Mouse (Mus musculus): ENCODE results near the gene Cpped1. TPM values are rescaled to one million over a fixed set of nuclear protein-coding genes. Genes with fewer than 3 reads are reported as not detected.

Cpped1 gene
- polyA plus RNA-seq, 1 experiment from 2014 or later, result 32.2 TPM

GRCm38 (mm10) chr16:11784354-11784753 lies 124.9 kb downstream of the Cpped1 start:
- H3K9me3 ChIP-seq (ENCODE audit: low read length), result no peaks in the 10 kb centered on the region
- H3K36me3 ChIP-seq (ENCODE audit: insufficient read depth, low read length), result no peaks in the 10 kb centered on the region
- no peak overlapping the region for H3K4me2 ChIP-seq (replicated peaks; ENCODE audit: low read depth, low read length)
- ATAC-seq (ENCODE audit: low FRiP score, low TSS enrichment), result no peak
- H3K27me3 ChIP-seq (ENCODE audit: insufficient read depth, low read length), result no peaks in the 10 kb centered on the region
- H3K4me1 ChIP-seq (ENCODE audit: insufficient read depth, low read length), result no peaks in the 10 kb centered on the region
- H3K4me3 ChIP-seq (ENCODE audit: low read length), result no peak overlapping the region
- 67% methylated on average over 4 of the region's 4 CpGs for WGBS
- no peak overlapping the region for H3K9ac ChIP-seq (replicated peaks; ENCODE audit: low read length)
- no peak overlapping the region for H3K27ac ChIP-seq (ENCODE audit: low read length)

GRCm38 (mm10) chr16:11783337-11783736 lies 125.9 kb downstream of the Cpped1 start:
- no peak overlapping the region for H3K9ac ChIP-seq (replicated peaks; ENCODE audit: low read length)
- H3K4me1 ChIP-seq (ENCODE audit: insufficient read depth, low read length), result no peaks in the 10 kb centered on the region
- no peaks in the 10 kb centered on the region for H3K9me3 ChIP-seq (ENCODE audit: low read length)
- no peaks in the 10 kb centered on the region for H3K27me3 ChIP-seq (ENCODE audit: insufficient read depth, low read length)
- H3K4me3 ChIP-seq (ENCODE audit: low read length), result no peak overlapping the region
- no peak for ATAC-seq (ENCODE audit: low FRiP score, low TSS enrichment)
- H3K36me3 ChIP-seq (ENCODE audit: insufficient read depth, low read length), result no peaks in the 10 kb centered on the region
- H3K27ac ChIP-seq (ENCODE audit: low read length), result no peak overlapping the region
- no peak overlapping the region for H3K4me2 ChIP-seq (replicated peaks; ENCODE audit: low read depth, low read length)

- H3K4me2 ChIP-seq (replicated peaks; ENCODE audit: low read depth, low read length), result no peak overlapping the region
- no peaks in the 10 kb centered on the region for H3K4me1 ChIP-seq (ENCODE audit: insufficient read depth, low read length)
- ATAC-seq (ENCODE audit: low FRiP score, low TSS enrichment), result no peak
- H3K9me3 ChIP-seq (ENCODE audit: low read length), result no peaks in the 10 kb centered on the region
- no peaks in the 10 kb centered on the region for H3K36me3 ChIP-seq (ENCODE audit: insufficient read depth, low read length)
- no peak overlapping the region for H3K9ac ChIP-seq (replicated peaks; ENCODE audit: low read length)
- 20% methylated on average over 2 of the region's 2 CpGs for WGBS
- H3K27ac ChIP-seq (ENCODE audit: low read length), result no peak overlapping the region
- no peak overlapping the region for H3K4me3 ChIP-seq (ENCODE audit: low read length)
- no peaks in the 10 kb centered on the region for H3K27me3 ChIP-seq (ENCODE audit: insufficient read depth, low read length)
Observed at GRCm38 (mm10) chr16:11782082-11782481, 127.2 kb downstream of the Cpped1 start.

GRCm38 (mm10) chr16:11778715-11779460 lies 130.4 kb downstream of the Cpped1 start:
- no peaks in the 10 kb centered on the region for H3K27me3 ChIP-seq (ENCODE audit: insufficient read depth, low read length)
- 79% methylated on average over 9 of the region's 9 CpGs for WGBS
- ATAC-seq (ENCODE audit: low FRiP score, low TSS enrichment), result no peak
- H3K36me3 ChIP-seq (ENCODE audit: insufficient read depth, low read length), result no peaks in the 10 kb centered on the region
- H3K4me3 ChIP-seq (ENCODE audit: low read length), result no peak overlapping the region
- no peak overlapping the region for H3K27ac ChIP-seq (ENCODE audit: low read length)
- H3K4me1 ChIP-seq (ENCODE audit: insufficient read depth, low read length), result no peaks in the 10 kb centered on the region
- no peak overlapping the region for H3K9ac ChIP-seq (replicated peaks; ENCODE audit: low read length)
- no peaks in the 10 kb centered on the region for H3K9me3 ChIP-seq (ENCODE audit: low read length)
- no peak overlapping the region for H3K4me2 ChIP-seq (replicated peaks; ENCODE audit: low read depth, low read length)

- ATAC-seq (ENCODE audit: low FRiP score, low TSS enrichment), result no peak
- H3K9ac ChIP-seq (replicated peaks; ENCODE audit: low read length), result no peak overlapping the region
- no peak overlapping the region for H3K4me3 ChIP-seq (ENCODE audit: low read length)
- no peaks in the 10 kb centered on the region for H3K36me3 ChIP-seq (ENCODE audit: insufficient read depth, low read length)
- WGBS, result 81% methylated on average over 5 of the region's 5 CpGs
- no peak overlapping the region for H3K27ac ChIP-seq (ENCODE audit: low read length)
- no peaks in the 10 kb centered on the region for H3K27me3 ChIP-seq (ENCODE audit: insufficient read depth, low read length)
- no peaks in the 10 kb centered on the region for H3K9me3 ChIP-seq (ENCODE audit: low read length)
- no peak overlapping the region for H3K4me2 ChIP-seq (replicated peaks; ENCODE audit: low read depth, low read length)
- H3K4me1 ChIP-seq (ENCODE audit: insufficient read depth, low read length), result no peaks in the 10 kb centered on the region
Observed at GRCm38 (mm10) chr16:11778191-11778590, 131.1 kb downstream of the Cpped1 start.

- 70% methylated on average over 3 of the region's 3 CpGs for WGBS
- Histone ChIP-seq H3K4me2 (replicated peaks; ENCODE audit: low read depth, low read length) (no peak overlapping the region), H3K27me3 (ENCODE audit: insufficient read depth, low read length) (no peaks in the 10 kb centered on the region), H3K4me3 (ENCODE audit: low read length) (no peak overlapping the region), H3K9ac (replicated peaks; ENCODE audit: low read length) (no peak overlapping the region), H3K27ac (ENCODE audit: low read length) (no peak overlapping the region), H3K9me3 (ENCODE audit: low read length) (no peaks in the 10 kb centered on the region), H3K4me1 (ENCODE audit: insufficient read depth, low read length) (no peaks in the 10 kb centered on the region), H3K36me3 (ENCODE audit: insufficient read depth, low read length) (no peaks in the 10 kb centered on the region)
- ATAC-seq (ENCODE audit: low FRiP score, low TSS enrichment), result no peak
Observed at GRCm38 (mm10) chr16:11776528-11776927, 132.7 kb downstream of the Cpped1 start.

- no peak overlapping the region for H3K4me3 ChIP-seq (ENCODE audit: low read length)
- H3K36me3 ChIP-seq (ENCODE audit: insufficient read depth, low read length), result no peaks in the 10 kb centered on the region
- no peaks in the 10 kb centered on the region for H3K27me3 ChIP-seq (ENCODE audit: insufficient read depth, low read length)
- no peak overlapping the region for H3K4me2 ChIP-seq (replicated peaks; ENCODE audit: low read depth, low read length)
- no peak overlapping the region for H3K27ac ChIP-seq (ENCODE audit: low read length)
- ATAC-seq (ENCODE audit: low FRiP score, low TSS enrichment), result no peak
- peaks cover 7% of the 10 kb centered on the region for H3K9me3 ChIP-seq (ENCODE audit: low read length)
- H3K9ac ChIP-seq (replicated peaks; ENCODE audit: low read length), result no peak overlapping the region
- WGBS, result 76% methylated on average over 1 of the region's 1 CpGs
- no peaks in the 10 kb centered on the region for H3K4me1 ChIP-seq (ENCODE audit: insufficient read depth, low read length)
Observed at GRCm38 (mm10) chr16:11774321-11774720, 134.9 kb downstream of the Cpped1 start.

GRCm38 (mm10) chr16:11772318-11772717 lies 136.9 kb downstream of the Cpped1 start:
- WGBS, result 46% methylated on average over 2 of the region's 2 CpGs
- H3K9ac ChIP-seq (replicated peaks; ENCODE audit: low read length), result no peak overlapping the region

GRCm38 (mm10) chr16:11757951-11758350 lies 151.3 kb downstream of the Cpped1 start:
- no peaks in the 10 kb centered on the region for H3K36me3 ChIP-seq (ENCODE audit: insufficient read depth, low read length)
- no peak overlapping the region for H3K27ac ChIP-seq (ENCODE audit: low read length)
- ATAC-seq (ENCODE audit: low FRiP score, low TSS enrichment), result no peak
- no peaks in the 10 kb centered on the region for H3K9me3 ChIP-seq (ENCODE audit: low read length)
- H3K9ac ChIP-seq (replicated peaks; ENCODE audit: low read length), result no peak overlapping the region
- no peaks in the 10 kb centered on the region for H3K4me1 ChIP-seq (ENCODE audit: insufficient read depth, low read length)
- no peak overlapping the region for H3K4me2 ChIP-seq (replicated peaks; ENCODE audit: low read depth, low read length)
- H3K27me3 ChIP-seq (ENCODE audit: insufficient read depth, low read length), result no peaks in the 10 kb centered on the region
- H3K4me3 ChIP-seq (ENCODE audit: low read length), result no peak overlapping the region
- 84% methylated on average over 7 of the region's 7 CpGs for WGBS

More at GRCm38 (mm10) chr16:11772318-11772717, 136.9 kb downstream of the Cpped1 start:
- no peak overlapping the region for H3K27ac ChIP-seq (ENCODE audit: low read length)
- no peaks in the 10 kb centered on the region for H3K36me3 ChIP-seq (ENCODE audit: insufficient read depth, low read length)
- no peaks in the 10 kb centered on the region for H3K27me3 ChIP-seq (ENCODE audit: insufficient read depth, low read length)
- H3K4me3 ChIP-seq (ENCODE audit: low read length), result no peak overlapping the region
- H3K4me1 ChIP-seq (ENCODE audit: insufficient read depth, low read length), result no peaks in the 10 kb centered on the region
- peaks cover 11% of the 10 kb centered on the region for H3K9me3 ChIP-seq (ENCODE audit: low read length)
- ATAC-seq (ENCODE audit: low FRiP score, low TSS enrichment), result no peak
- H3K4me2 ChIP-seq (replicated peaks; ENCODE audit: low read depth, low read length), result no peak overlapping the region

GRCm38 (mm10) chr16:11757471-11757870 lies 151.8 kb downstream of the Cpped1 start:
- Histone ChIP-seq H3K36me3 (ENCODE audit: insufficient read depth, low read length) (no peaks in the 10 kb centered on the region), H3K4me3 (ENCODE audit: low read length) (no peak overlapping the region), H3K4me2 (replicated peaks; ENCODE audit: low read depth, low read length) (no peak overlapping the region), H3K27me3 (ENCODE audit: insufficient read depth, low read length) (no peaks in the 10 kb centered on the region), H3K27ac (ENCODE audit: low read length) (no peak overlapping the region), H3K9me3 (ENCODE audit: low read length) (no peaks in the 10 kb centered on the region), H3K4me1 (ENCODE audit: insufficient read depth, low read length) (no peaks in the 10 kb centered on the region), H3K9ac (replicated peaks; ENCODE audit: low read length) (no peak overlapping the region)
- no peak for ATAC-seq (ENCODE audit: low FRiP score, low TSS enrichment)
- WGBS, result 91% methylated on average over 8 of the region's 8 CpGs
